ENCODE assay signal across 8 mouse cellular contexts in genomic region chr11:120672687-120673593, GRCm38 (mm10). TPM values are rescaled to one million over a fixed set of nuclear protein-coding genes. Genes with fewer than 3 reads are reported as not detected.
DNase-seq lines count a peak whose midpoint lies in the region; ATAC-seq lines count a peak whose summit lies in the region.

Gene Aspscr1 (plus strand): TSS chr11:120672973.

- 1% methylated on average over 80 of the region's 83 CpGs for WGBS in hindbrain, embryonic 15.5 days

- peaks cover 18% of the 10 kb centered on the region for H3K4me1 ChIP-seq in hindbrain, embryonic 15.5 days (replicated peaks)

- peak within 1 kb of the TSS; percentile 62 for H3K4me3 ChIP-seq in hindbrain, embryonic 15.5 days

- peak within 1 kb of the TSS; percentile 67 for H3K9ac ChIP-seq in hindbrain, embryonic 15.5 days

- peak within 1 kb of the TSS; percentile 93 for H3K27ac ChIP-seq in hindbrain, embryonic 15.5 days (replicated peaks)

- peak; percentile 98 for ATAC-seq in hindbrain, embryonic 15.5 days (ENCODE audit: low FRiP score, low read depth)

- peak within 1 kb of the TSS; percentile 83 for H3K4me2 ChIP-seq in hindbrain, embryonic 15.5 days

- no peaks in the 10 kb centered on the region for H3K9me3 ChIP-seq in hindbrain, embryonic 15.5 days

- no peaks in the 10 kb centered on the region for H3K27me3 ChIP-seq in hindbrain, embryonic 15.5 days

- H3K36me3 ChIP-seq in hindbrain, embryonic 15.5 days, result no peaks in the 10 kb centered on the region

- peak; percentile 97 for DNase-seq in R1 (ENCODE audit: low read depth, low spot score)
- peak; percentile 94 to 97 for DNase-seq in cerebellum, postnatal 25 days
- DNase-seq in frontal cortex, postnatal 36 days (ENCODE audit: low spot score in 2 of 2), result peak; percentile 89 to 92
- peak; percentile 90 for DNase-seq in left cerebral cortex, adult 11 months (ENCODE audit: low spot score)
- DNase-seq in lung, postnatal 4 days, result peak; percentile 97
- peak; percentile 87 for DNase-seq in retina, postnatal 7 days (ENCODE audit: low read depth, low spot score)
- peak; percentile 97 for DNase-seq in urinary bladder, adult 2 months (ENCODE audit: low spot score)

RNA-seq across cellular contexts. Expression of gene Aspscr1, which starts in this region (rescaled TPM):
- 140 and 154 TPM in 2 replicates for polyA plus RNA-seq in hindbrain, embryonic 15.5 days (2015; fragmentation: Nextera tagmentation; extraction: Ambion mirVana)
- 50.8 and 52.2 TPM in 2 replicates for polyA plus RNA-seq in urinary bladder, adult 2 months (2012; rRNA removed)

Comparison
In these comparisons a context has a peak if more than half of its experiments do, and no peak if none do; other contexts are left out.
1. Peak in every context shown above with its lines: DNase-seq, ATAC-seq, H3K4me3 ChIP-seq and H3K27ac ChIP-seq.